Mouse (Mus musculus) embryo, embryonic 10.5 days (tissue): Measurements from ENCODE around the gene Rab3c.
A peak's percentile ranks its signal among the peaks of the same experiment; 100 is the strongest.

Experiments
- DNase-seq: peaks from one replicate; pipeline ENCODE4 v3.0.0-alpha.2; 2015; ENCODE audit warnings: low spot score

Rab3c gene

GRCm38 (mm10) chr13:110093720-110094685 lies 186.8 kb downstream of the Rab3c start:
- DNase-seq, result peak; percentile 39

GRCm38 (mm10) chr13:110083961-110084360 lies 196.8 kb downstream of the Rab3c start:
- DNase-seq, result no peak

DNA sequence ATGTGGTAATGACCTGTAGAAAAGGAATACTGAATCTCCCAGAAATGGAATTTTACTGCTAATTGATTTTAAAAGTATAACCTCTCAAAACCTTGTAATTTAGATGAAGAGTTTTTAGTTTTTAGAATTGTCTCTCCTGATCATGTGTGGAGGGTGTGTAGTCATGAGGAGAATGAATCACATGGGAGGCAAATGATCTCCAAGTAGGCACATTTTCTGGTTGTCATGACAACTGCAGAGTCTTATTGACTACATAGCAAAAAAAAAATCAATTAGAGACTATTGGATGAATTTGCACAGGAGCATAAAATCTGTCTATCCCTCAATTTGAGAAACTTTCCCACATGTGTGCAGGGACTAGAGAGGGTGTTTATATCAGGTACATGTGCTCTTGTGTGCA lies 199.6 kb downstream of the Rab3c start:
- DNase-seq, result no peak

DNA sequence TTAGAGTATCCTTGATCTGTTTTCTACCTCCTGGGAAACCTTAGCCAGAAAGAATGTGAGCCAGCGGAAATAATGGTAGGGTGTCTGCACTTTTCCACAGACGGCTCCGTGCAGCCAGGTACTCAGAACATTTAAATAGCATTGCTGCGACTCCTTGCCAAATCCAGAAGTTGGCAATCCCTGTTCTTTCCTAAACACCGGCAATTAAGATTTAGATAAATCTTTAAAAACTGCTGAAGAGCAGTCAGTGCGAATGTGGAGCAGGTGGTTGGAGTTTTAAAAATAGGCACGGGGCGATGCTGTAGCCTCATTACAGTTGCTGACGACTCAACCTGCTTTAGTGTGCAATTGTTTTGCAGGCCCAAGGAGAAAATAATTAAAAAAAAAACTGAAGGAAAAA lies 205.2 kb downstream of the Rab3c start:
- DNase-seq, result no peak

GRCm38 (mm10) chr13:110074180-110074579 lies 206.6 kb downstream of the Rab3c start:
- DNase-seq, result no peak

- DNase-seq, result no peak
Measured at GRCm38 (mm10) chr13:110067149-110067548, 213.6 kb downstream of the Rab3c start.

DNA sequence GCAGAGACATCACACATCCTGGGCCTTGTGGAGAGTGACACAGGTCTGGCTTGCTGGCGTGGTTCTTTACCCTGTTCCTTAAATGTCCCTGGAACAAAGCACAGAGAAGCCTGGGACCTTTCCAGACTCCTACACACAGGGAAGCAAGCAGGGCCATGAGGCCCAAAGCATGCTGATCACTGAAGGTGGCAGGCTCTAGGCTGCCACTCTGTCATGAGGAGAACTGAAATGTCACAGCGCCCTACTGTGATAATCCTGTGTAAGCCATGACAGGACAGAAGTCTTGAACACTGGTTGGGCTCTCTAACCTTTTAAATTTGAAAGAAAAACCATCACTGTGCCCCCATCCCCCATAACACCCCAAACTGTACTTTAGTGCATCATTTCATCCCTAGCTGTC lies 214.1 kb downstream of the Rab3c start:
- no peak for DNase-seq

GRCm38 (mm10) chr13:110062835-110063411 lies 217.9 kb downstream of the Rab3c start:
- DNase-seq, result peak; percentile 96

GRCm38 (mm10) chr13:110062288-110062687 lies 218.5 kb downstream of the Rab3c start:
- DNase-seq, result peak; percentile 5

DNA sequence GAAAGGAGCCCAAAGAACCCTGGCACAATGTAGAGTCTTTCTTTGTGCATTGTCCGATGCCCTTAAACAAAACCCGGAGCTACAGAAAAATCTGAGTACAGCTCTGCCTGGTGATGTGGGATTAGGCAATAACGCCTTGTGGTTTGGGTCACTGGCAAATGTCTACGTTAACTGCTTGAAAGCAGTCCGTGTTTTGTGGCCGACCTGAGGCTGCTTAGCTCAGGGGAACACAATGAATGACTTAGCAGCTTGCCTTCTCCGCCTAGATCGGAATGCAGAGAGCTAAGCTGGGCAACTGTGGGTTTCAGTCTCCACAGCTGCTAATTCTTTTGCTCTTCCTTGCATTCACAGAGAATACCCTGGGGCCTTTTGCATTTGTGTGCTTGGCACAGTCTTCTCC lies 226.3 kb downstream of the Rab3c start:
- DNase-seq, result no peak

DNA sequence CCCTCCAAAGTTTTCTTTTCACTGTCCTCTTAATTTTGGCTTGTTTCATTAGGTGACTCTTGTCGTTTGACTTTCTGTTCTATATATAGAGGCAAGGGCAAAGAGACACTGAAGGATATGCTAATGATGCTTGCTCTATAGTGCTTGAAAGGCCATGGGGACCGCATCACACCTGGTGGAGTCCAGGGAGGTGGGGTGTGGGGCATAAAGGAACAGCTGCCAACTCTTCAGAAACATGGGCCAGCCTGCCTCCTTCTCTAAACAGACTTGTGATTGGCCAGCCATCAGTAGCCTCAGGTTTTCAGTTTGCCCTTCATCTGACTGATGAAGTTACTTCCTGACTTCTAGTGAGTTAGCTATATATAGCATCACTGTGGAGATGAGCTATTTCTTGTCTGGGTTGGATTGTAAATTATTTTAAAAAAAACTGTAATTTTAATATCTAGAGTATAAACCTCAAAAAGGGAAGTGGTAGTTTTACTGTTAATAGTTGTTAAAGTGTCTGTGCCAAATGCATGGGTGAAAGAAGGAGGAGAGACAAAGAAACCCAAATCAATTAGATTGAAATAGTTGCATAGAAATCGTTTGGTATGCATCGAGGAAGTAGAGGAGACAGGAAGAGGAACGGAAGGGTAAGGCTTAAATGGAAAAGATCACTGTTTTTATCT lies 231.9 kb downstream of the Rab3c start:
- DNase-seq, result no peak

DNA sequence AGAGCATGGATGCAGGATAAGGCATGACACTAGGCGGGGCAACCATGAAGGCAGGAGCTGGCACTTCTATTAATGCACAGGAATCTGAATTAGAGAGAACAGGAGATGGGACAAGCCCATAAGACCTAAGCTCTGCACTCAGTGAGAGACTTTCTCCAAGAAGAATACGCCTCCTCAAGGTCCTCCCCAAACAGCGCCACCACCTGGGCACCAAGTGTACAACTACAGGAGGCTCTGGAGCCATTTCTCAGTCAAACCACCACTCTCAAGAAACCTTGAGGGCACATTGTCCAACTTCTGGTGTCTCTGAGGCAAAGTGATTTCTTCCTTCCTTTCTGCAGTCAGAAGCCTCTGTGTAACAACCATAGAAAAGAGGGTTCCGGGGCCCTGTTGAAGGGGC lies 236.4 kb downstream of the Rab3c start:
- DNase-seq, result no peak

- peak; percentile 81 for DNase-seq
Measured at GRCm38 (mm10) chr13:110039779-110040498, 240.9 kb downstream of the Rab3c start.

GRCm38 (mm10) chr13:110039170-110039569 lies 241.6 kb downstream of the Rab3c start:
- no peak for DNase-seq

DNA sequence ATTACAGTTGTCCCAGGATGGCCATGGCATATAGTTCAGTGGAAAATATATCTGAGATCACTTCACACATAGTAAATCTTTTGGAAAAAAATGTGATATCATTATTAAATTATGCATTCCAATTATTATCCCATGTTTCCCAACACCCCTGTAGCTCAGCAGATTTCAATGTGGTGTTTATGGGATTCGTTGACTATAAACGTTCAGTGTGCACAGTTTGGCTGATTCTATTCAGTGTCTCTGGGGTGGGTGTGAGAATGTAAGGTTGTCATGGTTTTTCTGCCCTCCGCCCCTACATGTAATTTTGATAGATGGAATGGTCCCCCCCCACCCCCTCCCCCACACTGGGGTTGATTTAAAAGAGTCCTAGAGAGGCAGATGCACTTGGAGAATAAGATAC lies 242.3 kb downstream of the Rab3c start:
- DNase-seq, result no peak

DNA sequence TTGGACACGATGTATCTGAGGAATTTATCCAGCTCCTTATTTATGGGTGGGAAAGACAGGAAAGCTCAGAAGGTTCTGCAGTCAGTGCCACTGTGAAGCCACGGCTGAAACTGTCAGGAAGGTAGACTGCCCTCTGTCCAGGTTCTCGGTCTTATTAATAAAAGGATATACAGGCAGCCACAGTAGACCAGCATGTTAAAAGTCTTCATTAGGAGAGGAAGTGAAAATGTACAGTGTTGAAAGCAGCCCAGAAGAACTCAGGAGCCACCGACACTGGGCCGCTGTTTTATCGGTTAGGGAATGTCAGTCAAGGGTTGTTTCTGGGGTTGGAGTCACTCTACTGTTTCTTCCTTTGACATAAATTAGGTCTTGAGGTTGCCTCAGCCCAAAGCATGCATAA lies 245.9 kb downstream of the Rab3c start:
- DNase-seq, result no peak

- DNase-seq, result no peak
Measured at GRCm38 (mm10) chr13:110034041-110034440, 246.8 kb downstream of the Rab3c start.

GRCm38 (mm10) chr13:110031886-110032285 lies 248.9 kb downstream of the Rab3c start:
- DNase-seq, result no peak

GRCm38 (mm10) chr13:110031061-110031460 lies 249.7 kb downstream of the Rab3c start:
- no peak for DNase-seq

GRCm38 (mm10) chr13:110024381-110025161 lies 256.2 kb downstream of the Rab3c start:
- no peak for DNase-seq

GRCm38 (mm10) chr13:110023031-110023430 lies 257.8 kb downstream of the Rab3c start:
- peak; percentile 71 for DNase-seq
